Mouse (Mus musculus) stomach, postnatal 0 days (tissue): ENCODE results near the gene Ggnbp2. TPM values are rescaled to one million over a fixed set of nuclear protein-coding genes. Genes with fewer than 3 reads are reported as not detected.

ENCODE experiments used
- ATAC-seq: fragments of 200-750 bp; cut with Nextera tagmentation; 2 replicates; pipeline ENCODE4 v1.8.0; 2017; ENCODE audit not compliant: low FRiP score, low TSS enrichment
- DNase-seq: peaks from one replicate; pipeline ENCODE4 v3.0.0-alpha.2; 2016; ENCODE audit warnings: low spot score
- H3K27ac ChIP-seq: fragments of 300-500 bp; sonication (generic); replicated peaks from 2 replicates; pipeline ENCODE4 v1.5.1; 2014; ENCODE audit warnings: mild to moderate bottlenecking, control low read depth
- H3K27me3 ChIP-seq: fragments of 300-500 bp; sonication (generic); 2 replicates; pipeline ENCODE4 v1.6.1; 2014; ENCODE audit warnings: low read length; ENCODE audit not compliant: control insufficient read depth, insufficient read depth
- H3K36me3 ChIP-seq: fragments of 300-500 bp; sonication (generic); 2 replicates; pipeline ENCODE4 v1.6.1; 2014; ENCODE audit warnings: low read length, mixed read lengths; ENCODE audit not compliant: control insufficient read depth, insufficient read depth
- H3K4me1 ChIP-seq: fragments of 300-500 bp; sonication (generic); replicated peaks from 2 replicates; pipeline ENCODE4 v1.6.1; 2014; ENCODE audit warnings: antibody characterized with exemption; ENCODE audit not compliant: control insufficient read depth, insufficient read depth
- H3K4me2 ChIP-seq: fragments of 300-500 bp; sonication (generic); replicated peaks from 2 replicates; pipeline ENCODE4 v1.6.1; 2014; ENCODE audit warnings: low read depth, mild to moderate bottlenecking, control low read depth, moderate library complexity
- H3K4me3 ChIP-seq: fragments of 300-500 bp; sonication (generic); 2 replicates; pipeline ENCODE4 v1.5.1; 2014; ENCODE audit warnings: low read depth, low read length, control low read depth
- H3K9ac ChIP-seq: fragments of 300-500 bp; sonication (generic); 2 replicates; pipeline ENCODE4 v1.6.1; 2014; ENCODE audit warnings: mild to moderate bottlenecking, low read length, control low read depth, mixed read lengths
- H3K9me3 ChIP-seq: fragments of 300-500 bp; sonication (generic); 2 replicates; pipeline ENCODE4 v1.6.1; 2016; ENCODE audit warnings: low read length; ENCODE audit not compliant: control insufficient read depth
- CTCF ChIP-seq: IDR thresholded peaks from 2 replicates; pipeline ENCODE4 v1.5.1; 2016; ENCODE audit warnings: antibody characterized with exemption, low read depth, mild to moderate bottlenecking, moderate library complexity
- EP300 ChIP-seq: optimal IDR thresholded peaks from 2 replicates; pipeline ENCODE3; 2016; ENCODE audit warnings: antibody characterized with exemption
- WGBS: fragments of 180-500 bp; shearing (Covaris S2); extraction: QIAGEN DNeasy Blood & Tissue Kit; methylation state at CpG from one replicate; pipeline ENCODE4 v1.1.7; 2014; 5-methylcytosine and 5-hydroxymethylcytosine counted together
- polyA plus RNA-seq: library from polyadenylated mRNA; unstranded; fragments of >200 nt; fragmentation: Nextera tagmentation; extraction: Ambion mirVana; gene quantifications from 2 replicates; pipeline ENCODE4 v1.2.1, GENCODE M21; 2015

Ggnbp2 gene
- polyA plus RNA-seq, 1 experiment from 2014 or later, result 40.6 TPM

GRCm38 (mm10) chr11:84873042-84873833, 2.6 kb upstream of the Ggnbp2 start:
- ATAC-seq (no peak), DNase-seq (no peak)
- 85% methylated on average over 1 of the region's 1 CpGs for whole genome bisulfite sequencing
- no peaks in the 10 kb centered on the region for H3K9me3 ChIP-seq
- no peaks in the 10 kb centered on the region for H3K27me3 ChIP-seq
- H3K36me3 ChIP-seq, result no peaks in the 10 kb centered on the region
- H3K4me3 ChIP-seq, result no peak overlapping the region
- no peak overlapping the region for H3K4me2 ChIP-seq
- no peaks in the 10 kb centered on the region for H3K4me1 ChIP-seq
- no peak overlapping the region for H3K27ac ChIP-seq
- no peak overlapping the region for H3K9ac ChIP-seq
- TF ChIP-seq EP300 (no peak), CTCF (peak; percentile 31)

- H3K4me2 ChIP-seq, result peak overlapping the region; percentile 70
- no peaks in the 10 kb centered on the region for H3K36me3 ChIP-seq
- H3K9ac ChIP-seq, result peak overlapping the region; percentile 95
- TF ChIP-seq EP300 (no peak), CTCF (no peak)
- no peaks in the 10 kb centered on the region for H3K9me3 ChIP-seq
- peak overlapping the region; percentile 100 for H3K27ac ChIP-seq
- no peaks in the 10 kb centered on the region for H3K27me3 ChIP-seq
- DNase-seq (no peak), ATAC-seq (no peak)
- H3K4me1 ChIP-seq, result no peaks in the 10 kb centered on the region
- peak overlapping the region; percentile 91 for H3K4me3 ChIP-seq
- 62% methylated on average over 4 of the region's 4 CpGs for WGBS
Observed at GRCm38 (mm10) chr11:84871548-84872069, 992 bp upstream of the Ggnbp2 start.

- Histone ChIP-seq H3K9ac (peak overlapping the region; percentile 95), H3K36me3 (no peaks in the 10 kb centered on the region), H3K27ac (peak overlapping the region; percentile 100), H3K9me3 (no peaks in the 10 kb centered on the region), H3K4me1 (no peaks in the 10 kb centered on the region), H3K4me2 (peak overlapping the region; percentile 70), H3K27me3 (no peaks in the 10 kb centered on the region), H3K4me3 (peak overlapping the region; percentile 91)
- peak; percentile 60 for ATAC-seq
- DNase-seq, result no peak
- WGBS, result 1% methylated on average over 10 of the region's 10 CpGs
- TF ChIP-seq EP300 (no peak), CTCF (no peak)
Observed at GRCm38 (mm10) chr11:84871046-84871445, 429 bp upstream of the Ggnbp2 start.

- Histone ChIP-seq H3K36me3 (no peaks in the 10 kb centered on the region), H3K9me3 (no peaks in the 10 kb centered on the region), H3K9ac (peak overlapping the region; percentile 97), H3K27ac (peak overlapping the region; percentile 98), H3K4me1 (no peaks in the 10 kb centered on the region), H3K27me3 (no peaks in the 10 kb centered on the region), H3K4me2 (peak overlapping the region; percentile 88), H3K4me3 (peak overlapping the region; percentile 91)
- DNase-seq (peak; percentile 99), ATAC-seq (peak; percentile 87)
- TF ChIP-seq EP300 (peak; percentile 6), CTCF (no peak)
- under 1% methylated on average over 47 of the region's 61 CpGs for WGBS
Observed at GRCm38 (mm10) chr11:84869537-84870232, 932 bp downstream of the Ggnbp2 start.

GRCm38 (mm10) chr11:84868786-84869259, 1.8 kb downstream of the Ggnbp2 start:
- Histone ChIP-seq H3K4me3 (peak overlapping the region; percentile 91), H3K4me2 (peak overlapping the region; percentile 88), H3K4me1 (no peaks in the 10 kb centered on the region), H3K27ac (peak overlapping the region; percentile 98), H3K9me3 (no peaks in the 10 kb centered on the region), H3K27me3 (no peaks in the 10 kb centered on the region), H3K36me3 (no peaks in the 10 kb centered on the region), H3K9ac (peak overlapping the region; percentile 97)
- 6% methylated on average over 7 of the region's 7 CpGs for WGBS
- DNase-seq (no peak), ATAC-seq (no peak)
- no peak for TF ChIP-seq EP300
- no peak for TF ChIP-seq CTCF

GRCm38 (mm10) chr11:84867586-84867985, 3.0 kb downstream of the Ggnbp2 start:
- Histone ChIP-seq H3K27me3 (no peaks in the 10 kb centered on the region), H3K4me1 (no peaks in the 10 kb centered on the region), H3K27ac (no peak overlapping the region), H3K4me2 (no peak overlapping the region), H3K9ac (no peak overlapping the region), H3K36me3 (no peaks in the 10 kb centered on the region), H3K4me3 (no peak overlapping the region), H3K9me3 (no peaks in the 10 kb centered on the region)
- DNase-seq, result no peak
- no peak for TF ChIP-seq EP300
- WGBS, result 63% methylated on average over 2 of the region's 2 CpGs
- no peak for ATAC-seq
